Comparison of ENCODE assay signal across 9 mouse cellular contexts in the genomic region with DNA sequence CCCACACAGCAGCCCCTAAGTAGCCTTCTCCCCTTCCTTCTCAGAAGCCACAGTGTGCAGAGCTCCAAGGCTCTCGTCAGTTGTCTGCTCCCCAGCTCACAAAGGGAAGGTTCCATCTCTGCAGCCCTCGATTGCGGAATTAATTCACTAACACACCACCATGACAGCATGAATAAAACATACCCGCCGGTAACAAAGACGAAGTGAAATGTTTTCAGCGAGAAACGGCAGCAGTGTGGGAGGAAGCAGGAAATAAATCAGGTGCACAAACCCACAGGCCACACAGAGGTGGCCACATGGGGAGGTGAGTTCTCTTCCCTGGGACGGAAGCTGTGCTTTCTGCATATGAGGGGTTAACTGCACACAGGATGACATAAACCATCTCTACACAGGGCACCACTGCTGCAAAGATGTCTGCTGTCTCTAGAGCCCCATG. TPM values are rescaled to one million over a fixed set of nuclear protein-coding genes. Genes with fewer than 3 reads are reported as not detected.
A peak's percentile ranks its signal among the peaks of the same experiment; 100 is the strongest.
DNase-seq lines count a peak whose midpoint lies in the region; ATAC-seq and TF ChIP-seq lines count a peak whose summit lies in the region.
"Had no signal": no experiment of that assay in that cellular context is flagged by ENCODE, and none has a peak within 500 bp of the region (broad histone marks: within the 10 kb centered on the region; RNA-seq: fewer than 3 reads in every experiment).

No protein-coding gene starts in this region.

- no peak for TF ChIP-seq POLR2A in spleen, adult 2 months (IDR thresholded peaks at IDR 0.05; ENCODE audit: low read depth, low read length)

- peak; percentile 36 to 53 for DNase-seq in spleen, adult 2 months (ENCODE audit: low read depth in 1 of 2, low spot score in 2 of 2)
- DNase-seq in spleen, adult 12 weeks (ENCODE audit: low spot score) = no peak
- DNase-seq in forebrain, postnatal 0 days = peak; percentile 64
- DNase-seq in thymus, postnatal 36 days = peak; percentile 37 to 54
- DNase-seq in adrenal gland, postnatal 36 days = no peak
- no peak for DNase-seq in lung, postnatal 25 days (ENCODE audit: low spot score)
- DNase-seq in heart, postnatal 36 days = no peak

- H3K9me3 ChIP-seq in forebrain, postnatal 0 days (ENCODE audit: low read length) = no peaks in the 10 kb centered on the region
- no peaks in the 10 kb centered on the region for H3K9me3 ChIP-seq in midbrain, embryonic 13.5 days

- ATAC-seq in forebrain, postnatal 0 days = peak; percentile 94
- ATAC-seq in midbrain, embryonic 13.5 days = peak; percentile 92

- peaks cover 5% of the 10 kb centered on the region; the same call in 1 of the 2 replicates for H3K4me1 ChIP-seq in spleen, adult 2 months (ENCODE audit: control insufficient read depth, insufficient read depth, insufficient read length)
- H3K4me1 ChIP-seq in forebrain, postnatal 0 days (ENCODE audit: insufficient read depth) = no peaks in the 10 kb centered on the region
- H3K4me1 ChIP-seq in midbrain, embryonic 13.5 days (replicated peaks) = peaks cover 7% of the 10 kb centered on the region; the same call in 1 of the 2 replicates

- H3K4me3 ChIP-seq in spleen, adult 2 months (ENCODE audit: extremely low read depth, insufficient read depth, insufficient read length) = peak overlapping the region; percentile 60
- peak overlapping the region; percentile 23 for H3K4me3 ChIP-seq in forebrain, postnatal 0 days (ENCODE audit: low read depth, low read length)
- H3K4me3 ChIP-seq in midbrain, embryonic 13.5 days (replicated peaks) = peak overlapping the region; percentile 4; the same call in 1 of the 2 replicates
- H3K4me3 ChIP-seq: myocyte had no signal

- H3K36me3 ChIP-seq in spleen, adult 2 months (ENCODE audit: control insufficient read depth, insufficient read depth, low read length) = no peaks in the 10 kb centered on the region
- H3K36me3 ChIP-seq in forebrain, postnatal 0 days (ENCODE audit: insufficient read depth) = no peaks in the 10 kb centered on the region
- no peaks in the 10 kb centered on the region for H3K36me3 ChIP-seq in midbrain, embryonic 13.5 days

- peak overlapping the region; percentile 45 for H3K9ac ChIP-seq in forebrain, postnatal 0 days
- H3K9ac ChIP-seq in midbrain, embryonic 13.5 days (replicated peaks) = no peak overlapping the region; the same call in 1 of the 2 replicates

- intact Hi-C loops in heart, postnatal 36 days (cut with DNase I) = no loop called here

- peak overlapping the region; percentile 31 for H3K4me2 ChIP-seq in forebrain, postnatal 0 days (ENCODE audit: low read depth)
- H3K4me2 ChIP-seq in midbrain, embryonic 13.5 days (replicated peaks) = peak overlapping the region; percentile 37

- 9% methylated on average over 9 of the region's 9 CpGs for WGBS in spleen, adult 2 months
- WGBS in forebrain, postnatal 0 days = 15% methylated on average over 9 of the region's 9 CpGs
- WGBS in midbrain, embryonic 13.5 days = 10% methylated on average over 9 of the region's 9 CpGs

- no peaks in the 10 kb centered on the region for H3K27me3 ChIP-seq in spleen, adult 2 months (ENCODE audit: control insufficient read depth, insufficient read depth, low read length)
- no peaks in the 10 kb centered on the region for H3K27me3 ChIP-seq in forebrain, postnatal 0 days (ENCODE audit: insufficient read depth, low read length)
- H3K27me3 ChIP-seq in midbrain, embryonic 13.5 days = no peaks in the 10 kb centered on the region

- TF ChIP-seq CTCF in spleen, adult 2 months (IDR thresholded peaks at IDR 0.05; ENCODE audit: extremely low read depth, insufficient read depth, insufficient read length, insufficient replicate concordance) = no peak
- no peak for TF ChIP-seq CTCF in forebrain, postnatal 0 days (IDR thresholded peaks at IDR 0.05; ENCODE audit: low read depth)

- peak overlapping the region; percentile 88 for H3K27ac ChIP-seq in spleen, adult 2 months (ENCODE audit: insufficient read depth, low read length)
- H3K27ac ChIP-seq in forebrain, postnatal 0 days (ENCODE audit: low read depth, low read length) = peak overlapping the region; percentile 71
- peak overlapping the region; percentile 83 for H3K27ac ChIP-seq in midbrain, embryonic 13.5 days

RNA-seq across cellular contexts. Expression of a gene that starts 6.5 kb away (rescaled TPM):
- 13.5 and 14.4 TPM in 2 replicates for polyA plus RNA-seq in spleen, adult 2 months (2012; rRNA removed)
- 20.0 and 23.7 TPM in 2 replicates for total RNA-seq in forebrain, postnatal 0 days (2014; rRNA removed)
- 8.4 and 12.1 TPM in 2 replicates for polyA plus RNA-seq in forebrain, postnatal 0 days (2015; fragmentation: Nextera tagmentation; extraction: Ambion mirVana)
- 18.3 and 21.2 TPM in 2 replicates for polyA plus RNA-seq in midbrain, embryonic 13.5 days (2015; fragmentation: Nextera tagmentation; extraction: Ambion mirVana)
- 10 to 100 TPM; 26.2 to 28.1 TPM for total RNA-seq in adrenal gland, postnatal 36 days (2021)
- total RNA-seq in heart, postnatal 36 days (2021) = 10 to 100 TPM; 18.9 to 22.0 TPM

Comparison
In these comparisons a context has a peak if more than half of its experiments do, and no peak if none do; other contexts are left out.
1. DNase-seq: peak in spleen, adult 2 months (2 of 2), forebrain, postnatal 0 days (single experiment) and thymus, postnatal 36 days (2 of 2); none in spleen, adult 12 weeks (single experiment), adrenal gland, postnatal 36 days (0 of 2), lung, postnatal 25 days (single experiment) and heart, postnatal 36 days (0 of 2).
2. H3K4me3 ChIP-seq: peak in every context shown above with its lines; median percentile 60 in spleen, adult 2 months; 23 in forebrain, postnatal 0 days; 4 in midbrain, embryonic 13.5 days.
3. Peak in every context shown above with its lines, with median percentiles within 50 percentile points of each other: H3K27ac ChIP-seq.